In genomic region chr16:63277556-63277955, GRCm38 (mm10) we compare ENCODE assay signal across 9 mouse cellular contexts.
"Had no signal": no experiment of that assay in that cellular context is flagged by ENCODE, and none has a peak within 500 bp of the region (broad histone marks: within the 10 kb centered on the region; RNA-seq: fewer than 3 reads in every experiment).

No protein-coding gene starts in this region.

- DNase-seq: kidney, adult 8-10 months; kidney, postnatal 10 days; kidney, postnatal 36 days; lung, adult 18-20 months; lung, postnatal 10 days; lung, postnatal 36 days; right cerebral cortex, postnatal 25 days; spleen, adult 18-20 months; thymus, adult 18-20 months had no signal
